Mouse (Mus musculus): ENCODE data around the gene Nr1h2. TPM values are rescaled to one million over a fixed set of nuclear protein-coding genes. Genes with fewer than 3 reads are reported as not detected.

Nr1h2 gene
- total and polyA plus RNA-seq, 3 experiments, result 49.7 to 82.3 TPM; not detected in 1

DNA sequence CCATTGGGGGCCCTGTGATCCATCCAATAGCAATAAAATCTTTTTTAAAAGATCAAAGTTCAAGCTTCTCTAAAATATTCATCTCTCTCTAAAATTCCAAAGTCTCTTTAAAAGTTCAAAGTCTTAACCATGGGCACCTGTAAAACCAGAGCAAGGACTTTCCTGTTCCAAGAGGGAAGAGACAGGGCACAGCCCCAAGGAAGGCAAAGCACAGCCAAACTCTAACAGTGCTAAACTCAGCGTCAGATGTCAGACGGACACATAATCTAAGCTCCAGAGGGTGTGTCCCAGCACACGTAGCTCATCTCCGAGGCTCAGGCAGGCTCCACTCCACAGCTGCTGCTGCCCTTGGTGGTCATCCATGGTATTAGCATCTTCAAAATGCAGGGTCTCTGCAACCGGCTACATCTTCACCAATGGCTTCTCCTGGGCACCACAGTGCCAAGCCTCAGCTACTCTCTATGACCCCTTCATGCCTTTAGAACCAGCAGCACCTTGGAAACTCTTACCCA is 22.6 kb upstream of the Nr1h2 start:
- no peak overlapping the region for H3K9ac ChIP-seq (ENCODE audit: control insufficient read depth, low read depth, low read length, poor library complexity, severe bottlenecking)
- H3K79me2 ChIP-seq (ENCODE audit: control insufficient read depth, insufficient read depth, low read length, poor library complexity), result no peaks in the 10 kb centered on the region
- TF ChIP-seq POLR2A (IDR thresholded peaks at IDR 0.05; ENCODE audit: control insufficient read depth in 1 of 2, insufficient read depth in 1 of 2, low read depth in 1 of 2, low read length in 2 of 2, poor library complexity in 1 of 2), result no peak
- no peak for TF ChIP-seq USF2 (IDR thresholded peaks at IDR 0.05; ENCODE audit: borderline replicate concordance in 1 of 2, insufficient read depth in 1 of 2, low read depth in 1 of 2, low read length in 2 of 2)
- TF ChIP-seq EP300 (IDR thresholded peaks at IDR 0.05; ENCODE audit: low read depth in 1 of 2, low read length in 2 of 2), result no peak
- no peak for TF ChIP-seq POLR2AphosphoS5 (IDR thresholded peaks at IDR 0.05; ENCODE audit: borderline replicate concordance, low read depth, low read length)
- TF ChIP-seq POLR2AphosphoS2 (IDR thresholded peaks at IDR 0.05; ENCODE audit: low read length), result no peak
- H3K9me3 ChIP-seq (replicated peaks; ENCODE audit: insufficient read depth, low read length), result no peaks in the 10 kb centered on the region
- H3K4me3 ChIP-seq (ENCODE audit: control insufficient read depth in 1 of 2, insufficient read depth in 1 of 2, low read depth in 2 of 2, low read length in 2 of 2), result no peak overlapping the region
- no peak overlapping the region for H3K27ac ChIP-seq (ENCODE audit: control insufficient read depth, low read depth, low read length)
- DNase-seq (ENCODE audit: low read depth, low spot score), result no peak
- no peaks in the 10 kb centered on the region for H3K36me3 ChIP-seq (ENCODE audit: control insufficient read depth in 1 of 2, insufficient read depth in 2 of 2, low read length in 2 of 2)
- H3K27me3 ChIP-seq (ENCODE audit: control insufficient read depth in 1 of 2, insufficient read depth in 2 of 2, low read length in 2 of 2), result no peaks in the 10 kb centered on the region
- 0 out of 4 replicates have a peak, but pooled peaks cover 0 to under 1% of the 10 kb centered on the region in 2 experiments for H3K4me1 ChIP-seq (ENCODE audit: control insufficient read depth in 1 of 2, insufficient read depth in 2 of 2, low read length in 2 of 2)

DNA sequence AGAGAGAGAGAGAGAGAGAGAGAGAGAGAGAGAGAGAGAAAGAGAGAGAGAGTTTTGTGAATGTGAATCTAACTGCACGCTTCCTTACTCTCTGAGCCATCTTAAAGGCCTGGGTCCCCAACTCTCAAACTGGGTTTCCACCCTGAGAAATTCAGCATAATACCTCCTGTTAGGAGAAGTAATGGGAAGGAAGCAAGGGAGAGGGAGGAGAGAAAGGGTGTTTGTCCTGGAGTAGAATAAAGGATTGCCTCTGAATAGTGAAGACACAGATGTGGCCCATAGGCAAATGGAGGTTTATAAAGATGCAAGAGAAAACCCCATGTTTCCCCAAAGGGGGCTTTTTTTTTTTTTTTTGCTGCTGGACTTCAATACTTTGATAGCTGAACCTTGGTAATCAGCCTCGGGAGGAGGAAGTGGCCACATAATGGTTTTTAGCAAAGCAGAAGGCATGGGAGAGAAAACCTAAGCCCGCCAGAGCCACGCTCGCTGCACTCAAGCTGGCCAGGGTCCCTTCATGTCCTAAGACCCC is 19.3 kb upstream of the Nr1h2 start:
- Histone ChIP-seq H3K4me3 (ENCODE audit: control insufficient read depth in 1 of 2, insufficient read depth in 1 of 2, low read depth in 2 of 2, low read length in 2 of 2) (no peak overlapping the region), H3K79me2 (ENCODE audit: control insufficient read depth, insufficient read depth, low read length, poor library complexity) (no peaks in the 10 kb centered on the region), H3K27me3 (ENCODE audit: control insufficient read depth in 1 of 2, insufficient read depth in 2 of 2, low read length in 2 of 2) (no peaks in the 10 kb centered on the region), H3K9me3 (replicated peaks; ENCODE audit: insufficient read depth, low read length) (no peaks in the 10 kb centered on the region), H3K27ac (ENCODE audit: control insufficient read depth, low read depth, low read length) (no peak overlapping the region), H3K36me3 (ENCODE audit: control insufficient read depth in 1 of 2, insufficient read depth in 2 of 2, low read length in 2 of 2) (no peaks in the 10 kb centered on the region), H3K4me1 (ENCODE audit: control insufficient read depth in 1 of 2, insufficient read depth in 2 of 2, low read length in 2 of 2) (no peaks in the 10 kb centered on the region), H3K9ac (ENCODE audit: control insufficient read depth, low read depth, low read length, poor library complexity, severe bottlenecking) (no peak overlapping the region)
- TF ChIP-seq USF2 (IDR thresholded peaks at IDR 0.05; ENCODE audit: borderline replicate concordance in 1 of 2, insufficient read depth in 1 of 2, low read depth in 1 of 2, low read length in 2 of 2) (no peak), SIN3A (IDR thresholded peaks at IDR 0.05; ENCODE audit: low read length) (no peak), USF1 (IDR thresholded peaks at IDR 0.05; ENCODE audit: low read depth, low read length) (no peak), ETS1 (IDR thresholded peaks at IDR 0.05; ENCODE audit: low read depth, low read length) (no peak), UBTF (IDR thresholded peaks at IDR 0.05; ENCODE audit: borderline replicate concordance, insufficient read depth, low read depth, low read length) (no peak), ZKSCAN1 (IDR thresholded peaks at IDR 0.05; ENCODE audit: low read depth, low read length) (no peak), TBP (IDR thresholded peaks at IDR 0.05; ENCODE audit: low read depth, low read length) (no peak), TCF12 (IDR thresholded peaks at IDR 0.05; ENCODE audit: low read depth, low read length) (no peak), MAX (IDR thresholded peaks at IDR 0.05; ENCODE audit: low read length) (no peak), CTCF (IDR thresholded peaks at IDR 0.05 in 2 of 3, conservative IDR thresholded peaks at IDR 0.05 in 1 of 3; ENCODE audit: control insufficient read depth in 1 of 3, insufficient read depth in 1 of 3, low read depth in 2 of 3, low read length in 3 of 3, poor library complexity in 1 of 3, severe bottlenecking in 1 of 3) (no peak), GABPA (IDR thresholded peaks at IDR 0.05; ENCODE audit: low read depth, low read length) (no peak), GATA1 (IDR thresholded peaks at IDR 0.05; ENCODE audit: low read depth, low read length) (no peak), MYC (IDR thresholded peaks at IDR 0.05; ENCODE audit: low read depth, low read length) (no peak), RCOR1 (IDR thresholded peaks at IDR 0.05; ENCODE audit: low read depth, low read length) (no peak), MYB (IDR thresholded peaks at IDR 0.05; ENCODE audit: low read depth, low read length) (no peak), POLR2A (IDR thresholded peaks at IDR 0.05; ENCODE audit: control insufficient read depth in 1 of 2, insufficient read depth in 1 of 2, low read depth in 1 of 2, low read length in 2 of 2, poor library complexity in 1 of 2) (no peak), CHD2 (IDR thresholded peaks at IDR 0.05; ENCODE audit: low read length) (no peak), TAL1 (IDR thresholded peaks at IDR 0.05; ENCODE audit: low read length) (no peak), KAT2A (conservative IDR thresholded peaks at IDR 0.05; ENCODE audit: low read depth, low read length) (no peak), ZC3H11A (IDR thresholded peaks at IDR 0.05; ENCODE audit: low read depth, low read length) (no peak)
- no peak for DNase-seq (ENCODE audit: low read depth, low spot score)

Data from MEL (cell line).